Mouse (Mus musculus): Measurements from ENCODE around the gene Col15a1. TPM values are rescaled to one million over a fixed set of nuclear protein-coding genes. Genes with fewer than 3 reads are reported as not detected.
A peak's percentile ranks its signal among the peaks of the same experiment; 100 is the strongest.

Col15a1 gene
- total RNA-seq, 2 experiments from 2014 or later, result 21.8 to 25.9 TPM

DNA sequence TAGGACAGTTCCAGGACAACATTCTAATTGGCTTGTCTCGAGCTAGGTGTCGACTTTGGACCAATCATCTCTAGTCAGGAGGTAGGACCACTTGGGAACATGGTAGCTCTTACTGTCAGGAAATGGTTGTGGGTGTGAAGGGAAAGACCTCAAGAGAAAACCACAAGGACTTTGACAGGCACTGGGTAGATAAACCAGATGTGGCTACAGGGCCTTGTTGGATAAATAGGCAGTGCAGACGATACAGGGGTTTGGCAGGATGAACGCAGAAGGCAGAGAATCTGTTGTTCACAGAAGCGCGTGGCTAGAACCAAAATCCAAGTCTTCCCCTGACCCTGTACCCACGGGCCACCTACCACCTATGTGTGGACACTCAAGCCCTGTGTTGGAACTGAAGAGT, 94.6 kb downstream of the Col15a1 start:
- DNase-seq (ENCODE audit: low spot score), result no peak

DNA sequence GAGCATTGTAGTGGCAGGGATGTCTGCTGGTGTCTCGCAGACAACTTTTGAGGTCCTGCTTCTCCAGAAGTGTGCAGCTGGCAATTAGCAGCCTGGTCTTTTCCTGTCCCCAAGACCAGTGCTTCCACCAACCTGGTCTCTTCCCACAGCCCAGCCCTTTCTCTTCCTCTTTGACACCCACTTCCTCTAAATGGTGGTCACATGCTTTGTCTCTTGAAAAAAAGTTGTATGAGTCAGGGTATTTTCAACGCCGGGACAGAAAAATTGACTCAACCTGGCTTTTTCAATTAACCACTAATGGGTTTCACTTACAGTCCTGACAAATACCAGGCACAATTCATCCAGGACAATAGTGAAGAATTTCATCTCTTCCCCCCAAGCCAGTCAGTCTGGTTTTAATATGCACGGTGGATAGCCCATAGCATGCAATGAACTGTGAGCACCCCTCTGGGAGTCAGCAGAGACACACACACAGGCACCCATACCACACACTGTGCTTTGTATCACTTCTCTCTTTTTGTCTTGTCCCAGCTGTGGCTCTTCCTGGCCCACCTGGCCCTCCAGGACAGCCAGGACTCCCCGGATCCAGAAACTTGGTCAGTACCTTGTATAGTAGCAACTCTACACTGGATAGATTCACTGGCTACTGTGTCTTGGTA, 95.5 kb downstream of the Col15a1 start:
- DNase-seq (ENCODE audit: low spot score), result no peak

GRCm38 (mm10) chr4:47309886-47310625, 102.1 kb downstream of the Col15a1 start:
- no peak for DNase-seq (ENCODE audit: low spot score)

GRCm38 (mm10) chr4:47310812-47311211, 102.9 kb downstream of the Col15a1 start:
- no peak for DNase-seq (ENCODE audit: low spot score)

- no peak for DNase-seq (ENCODE audit: low spot score)
Observed at GRCm38 (mm10) chr4:47311467-47311866, 103.5 kb downstream of the Col15a1 start.

GRCm38 (mm10) chr4:47311929-47312328, 104.0 kb downstream of the Col15a1 start:
- no peak for DNase-seq (ENCODE audit: low spot score)

- peak; percentile 34 for DNase-seq (ENCODE audit: low spot score)
Observed at GRCm38 (mm10) chr4:47312676-47313075, 104.7 kb downstream of the Col15a1 start.

DNA sequence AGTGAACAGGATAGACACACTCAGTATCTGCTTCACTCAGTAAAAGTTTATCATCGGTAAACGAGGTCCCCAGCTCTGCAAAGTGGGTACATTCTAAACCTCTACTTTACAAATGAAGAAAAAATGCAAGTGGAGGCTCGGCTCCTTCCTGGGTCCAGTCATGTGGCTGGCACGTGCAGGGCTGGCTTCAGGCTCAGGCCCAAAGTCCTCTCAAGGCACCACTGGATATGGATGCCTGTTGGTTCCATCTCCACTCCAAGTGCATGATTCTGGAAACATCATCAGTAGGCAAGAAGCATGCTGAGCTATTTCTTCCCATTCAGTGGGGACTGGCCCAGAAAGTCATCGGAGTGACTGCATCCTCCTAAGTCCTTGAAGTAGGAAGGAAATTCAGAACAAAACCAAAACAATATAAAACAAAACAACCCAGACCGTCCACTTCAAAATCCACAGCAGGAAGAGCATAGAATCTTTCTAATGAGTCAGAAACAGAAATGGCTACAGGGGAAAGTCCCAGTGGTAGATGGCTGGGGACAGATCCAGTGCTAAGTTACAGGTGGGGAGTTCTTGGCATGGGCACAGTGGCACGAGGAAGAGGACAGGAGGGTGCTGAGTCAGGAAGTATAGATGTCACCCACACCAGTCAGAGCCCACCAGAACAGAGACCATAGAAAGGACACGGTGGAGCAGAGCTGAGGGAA, 105.9 kb downstream of the Col15a1 start:
- DNase-seq (ENCODE audit: low spot score), result no peak

DNA sequence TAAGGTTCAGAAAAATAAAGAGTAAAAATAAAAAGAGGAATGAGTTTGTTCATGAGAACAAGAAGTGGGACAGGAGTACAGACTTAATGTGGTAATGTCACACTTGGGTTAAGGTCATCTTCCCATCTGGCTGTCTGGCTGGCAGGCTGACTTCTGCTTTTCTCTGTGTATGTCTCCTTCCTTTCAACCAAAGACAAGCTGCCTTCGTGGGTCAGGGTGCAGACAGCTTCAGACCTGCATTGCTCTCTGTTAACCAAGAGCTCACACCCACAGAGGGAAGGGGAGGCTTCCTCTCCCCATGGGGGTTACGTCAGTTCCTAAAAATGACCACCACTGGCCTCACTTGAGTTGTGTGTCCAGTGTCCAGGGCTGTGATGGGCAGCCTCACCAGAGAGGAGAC, 107.5 kb downstream of the Col15a1 start:
- no peak for DNase-seq (ENCODE audit: low spot score)

- peak; percentile 51 for DNase-seq (ENCODE audit: low spot score)
Observed at GRCm38 (mm10) chr4:47316432-47316831, 108.5 kb downstream of the Col15a1 start.

DNA sequence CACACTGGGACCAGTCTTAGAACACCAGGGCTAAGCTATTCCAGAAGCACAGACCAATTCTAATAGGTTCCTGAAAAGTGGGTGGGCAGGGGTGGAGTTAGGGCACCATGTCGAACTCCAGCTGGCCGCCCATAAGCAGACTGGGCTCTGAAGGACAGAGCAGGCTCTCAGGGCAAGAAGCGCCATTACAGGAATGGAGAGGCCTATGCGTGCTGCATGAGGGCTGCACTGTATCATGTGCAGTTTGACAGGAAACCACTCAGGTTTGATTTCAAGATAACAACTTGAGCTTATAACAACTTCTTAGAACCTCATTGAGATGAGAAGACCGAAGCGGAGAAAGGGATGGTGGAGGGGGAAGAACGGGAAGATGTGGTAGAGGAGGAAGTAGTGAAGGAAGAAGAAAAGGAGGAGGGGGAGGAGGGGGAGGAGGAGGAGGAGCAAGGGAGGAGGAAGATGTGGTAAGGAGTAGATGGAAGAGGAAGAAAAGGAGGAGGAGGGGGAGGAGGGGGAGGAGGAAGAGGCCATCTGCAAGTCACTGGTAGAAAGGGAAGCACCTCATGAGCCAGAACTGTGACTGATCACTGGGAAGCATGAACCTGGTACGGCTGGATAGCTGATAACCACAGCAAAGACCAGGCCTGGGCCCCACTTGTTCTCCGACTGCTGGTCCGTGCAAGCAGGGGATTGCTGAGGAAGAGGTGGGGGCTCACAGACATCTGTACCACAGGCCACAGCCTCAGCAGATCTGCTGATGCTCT, 111.8 kb downstream of the Col15a1 start:
- DNase-seq (ENCODE audit: low spot score), result no peak

DNA sequence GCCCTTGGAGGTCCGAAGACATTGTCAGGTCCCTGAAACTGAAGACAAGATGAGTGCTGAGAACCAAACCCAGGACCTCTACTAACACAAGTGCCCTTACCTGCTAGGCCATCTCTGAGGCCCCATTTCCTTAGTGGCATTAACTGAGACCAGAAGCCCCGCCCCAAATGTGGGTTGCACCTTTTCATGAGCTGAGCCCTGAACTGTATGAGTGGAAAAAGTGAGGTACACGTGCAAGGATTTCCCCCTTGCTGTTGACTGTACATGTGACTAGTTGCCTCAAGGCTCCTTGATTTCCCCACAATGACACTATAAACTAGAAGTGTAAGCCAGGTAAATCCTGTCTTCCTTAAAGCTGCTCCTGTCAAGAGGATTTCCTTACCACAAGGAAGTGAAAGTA, 114.4 kb downstream of the Col15a1 start:
- no peak for DNase-seq (ENCODE audit: low spot score)

GRCm38 (mm10) chr4:47324206-47324605, 116.2 kb downstream of the Col15a1 start:
- no peak for DNase-seq (ENCODE audit: low spot score)

- no peak for DNase-seq (ENCODE audit: low spot score)
Observed at GRCm38 (mm10) chr4:47327782-47328181, 119.8 kb downstream of the Col15a1 start.

DNA sequence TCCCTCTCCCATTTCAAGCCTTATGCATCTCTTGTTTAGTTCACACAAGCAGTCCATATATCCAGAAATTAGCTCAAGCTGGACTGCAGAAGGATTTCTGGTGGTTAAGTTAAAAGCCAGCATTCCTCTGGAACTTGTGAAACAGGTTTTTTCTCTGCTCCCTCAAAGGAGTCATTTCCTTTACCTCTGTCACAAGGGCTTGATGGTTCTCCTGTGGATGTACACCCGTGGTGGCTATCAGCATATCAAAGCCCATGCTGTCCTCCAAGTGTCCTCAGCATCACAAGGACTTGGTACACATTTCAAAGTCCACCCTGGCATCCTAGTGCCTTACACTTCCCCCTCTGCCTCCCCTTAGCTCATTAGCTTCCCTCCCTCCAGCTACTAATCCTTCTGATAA, 121.3 kb downstream of the Col15a1 start:
- no peak for DNase-seq (ENCODE audit: low spot score)

DNA sequence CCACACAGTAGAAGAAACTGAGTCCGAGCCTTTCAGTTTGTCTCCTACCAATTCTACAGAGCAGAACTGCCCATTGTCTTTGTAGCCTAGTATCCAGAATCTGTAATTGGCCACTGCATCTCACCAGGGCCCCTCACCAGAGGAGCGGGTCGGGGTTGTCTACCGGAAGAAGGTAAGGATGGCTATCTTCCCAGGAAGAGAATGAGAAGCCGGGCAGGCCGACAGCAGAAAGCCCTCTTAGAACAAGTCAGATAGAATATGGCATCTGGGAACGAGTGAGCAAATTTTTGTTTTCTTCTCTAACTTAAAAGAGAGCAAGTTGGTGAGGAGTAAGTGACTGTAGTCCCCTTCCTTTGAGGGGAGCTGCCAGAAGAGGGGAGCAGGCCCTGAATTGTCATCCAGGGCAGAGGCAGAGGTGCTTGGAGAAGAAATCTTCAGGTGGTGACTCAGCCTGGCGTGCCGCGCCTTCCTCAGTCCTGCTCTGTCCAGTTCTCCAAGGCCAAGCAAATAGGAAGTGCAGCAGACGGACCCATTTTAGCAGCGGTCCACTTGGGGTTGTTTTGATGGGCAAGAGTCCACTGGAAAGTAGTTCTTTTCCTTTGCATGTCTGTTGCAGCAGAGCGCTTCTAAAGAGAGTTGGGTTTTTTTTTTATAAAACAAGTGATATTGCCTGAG, 122.6 kb downstream of the Col15a1 start:
- no peak for DNase-seq (ENCODE audit: low spot score)

DNA sequence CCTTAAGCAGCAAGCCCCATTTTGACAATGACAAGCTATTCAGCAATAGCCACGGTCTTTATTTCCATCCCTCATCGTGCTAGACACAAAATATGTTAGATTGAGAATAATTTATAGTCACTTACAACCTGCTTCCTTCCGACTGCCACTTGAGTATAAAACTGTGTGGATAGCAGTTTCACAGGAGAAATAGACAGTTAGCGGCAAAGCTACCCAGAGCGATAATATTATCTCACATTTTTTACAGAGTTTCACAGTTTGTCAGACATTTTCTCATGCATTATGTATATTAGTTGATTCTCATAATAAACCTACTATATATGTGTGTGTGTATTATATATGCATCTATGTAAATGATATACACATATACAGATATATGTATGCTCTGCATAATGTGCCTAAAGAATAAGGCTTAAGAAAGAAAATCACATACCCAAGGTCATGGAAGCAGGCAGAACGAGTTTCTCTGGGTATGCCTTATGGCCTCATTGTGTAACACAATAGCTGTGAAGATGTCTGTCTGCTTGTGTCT, 124.9 kb downstream of the Col15a1 start:
- DNase-seq (ENCODE audit: low spot score), result no peak

GRCm38 (mm10) chr4:47333541-47333940, 125.6 kb downstream of the Col15a1 start:
- DNase-seq (ENCODE audit: low spot score), result no peak

GRCm38 (mm10) chr4:47336941-47337600, 129.1 kb downstream of the Col15a1 start:
- peak; percentile 24 for DNase-seq (ENCODE audit: low spot score)

DNA sequence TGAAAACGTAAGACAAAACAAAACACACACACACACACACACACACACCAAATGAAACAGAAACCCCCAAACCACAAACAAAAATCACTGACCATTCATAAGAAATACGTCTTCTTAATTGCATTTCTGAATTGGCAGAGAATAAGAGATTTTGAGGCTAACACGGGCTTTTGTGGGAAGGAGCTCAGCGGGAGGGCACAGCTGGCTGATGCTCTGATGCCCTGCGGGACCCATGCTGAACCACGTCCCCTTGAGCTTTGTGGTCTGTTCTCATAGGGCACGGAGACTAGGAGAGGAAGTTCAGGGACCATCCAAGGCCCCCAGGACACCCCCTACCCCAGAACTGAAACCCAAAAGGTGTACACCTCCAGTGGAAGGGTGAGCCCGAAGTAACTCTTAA, 134.7 kb downstream of the Col15a1 start:
- no peak for DNase-seq (ENCODE audit: low spot score)
